Mouse (Mus musculus): Measurements from ENCODE around the gene Hist1h3e.
"Not testable (repeated sequence)": the region's sequence is repeated elsewhere in the genome, so short reads cannot be mapped to it uniquely, and the experiment has no call there.

Gene Hist1h3e

DNA sequence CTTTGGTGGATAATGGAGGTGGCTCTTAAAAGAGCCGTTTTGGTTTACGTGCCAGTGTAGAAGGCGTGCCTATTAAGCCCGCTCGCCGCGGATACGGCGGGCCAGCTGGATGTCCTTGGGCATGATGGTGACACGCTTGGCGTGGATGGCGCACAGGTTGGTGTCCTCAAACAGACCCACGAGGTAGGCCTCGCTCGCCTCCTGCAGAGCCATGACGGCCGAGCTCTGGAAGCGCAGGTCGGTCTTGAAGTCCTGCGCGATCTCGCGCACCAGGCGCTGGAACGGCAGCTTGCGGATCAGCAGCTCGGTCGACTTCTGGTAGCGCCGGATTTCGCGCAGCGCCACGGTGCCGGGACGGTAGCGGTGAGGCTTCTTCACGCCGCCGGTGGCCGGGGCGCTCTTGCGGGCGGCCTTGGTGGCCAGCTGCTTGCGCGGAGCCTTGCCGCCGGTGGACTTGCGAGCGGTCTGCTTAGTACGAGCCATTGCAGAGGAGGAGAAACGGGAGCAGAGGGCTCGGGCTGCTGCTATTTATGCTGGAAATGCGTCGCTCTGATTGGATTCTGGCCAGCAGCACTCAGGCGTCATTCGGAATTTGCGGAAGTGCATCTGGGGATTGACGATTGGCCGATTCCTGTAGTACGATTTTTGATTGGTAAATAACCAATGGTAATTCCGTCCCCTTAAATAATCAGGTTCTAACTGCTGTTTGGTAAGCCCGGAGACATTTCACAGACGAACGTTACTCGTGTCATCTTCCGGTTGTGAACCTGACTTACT lies at the start of gene Hist1h3e:
Gene Hist1h3e, minus strand, starts transcription at position 487 of the 777 bp plus-strand sequence.
- in situ Hi-C loops (cut with MboI; ENCODE audit: low sequenced_read_pairs) = loop anchor here (25.0 kb wide), 1 partner anchor 1775 kb away; the partner anchor contains the start of genes Hist1h1b, Hist1h2an, Hist1h2bp and Hist1h3i

DNA sequence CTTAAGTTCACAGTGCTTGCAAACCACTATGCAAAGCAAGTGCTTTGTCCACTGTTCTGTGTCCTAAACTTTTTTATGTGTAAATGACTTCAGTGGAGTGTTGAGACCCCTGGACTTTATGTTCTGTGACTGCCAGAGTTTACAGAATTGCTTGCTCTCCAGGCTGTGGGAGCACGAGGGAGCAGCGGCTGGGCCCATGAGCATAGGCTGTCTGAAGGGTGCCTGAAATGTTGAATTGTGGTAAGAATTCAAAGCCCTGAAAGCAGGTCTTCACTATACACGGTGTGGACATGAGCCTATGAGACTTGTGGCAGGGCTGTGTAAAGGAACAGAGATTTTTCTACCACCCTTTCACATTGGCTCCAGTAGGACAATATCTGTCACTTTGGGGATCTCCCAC lies 49.5 kb upstream of the Hist1h3e start:
- in situ Hi-C loops (cut with MboI; ENCODE audit: low sequenced_read_pairs) = no loop called here

GRCm38 (mm10) chr13:23610393-23610792 lies 48.2 kb upstream of the Hist1h3e start:
- in situ Hi-C loops (cut with MboI; ENCODE audit: low sequenced_read_pairs) = no loop called here

DNA sequence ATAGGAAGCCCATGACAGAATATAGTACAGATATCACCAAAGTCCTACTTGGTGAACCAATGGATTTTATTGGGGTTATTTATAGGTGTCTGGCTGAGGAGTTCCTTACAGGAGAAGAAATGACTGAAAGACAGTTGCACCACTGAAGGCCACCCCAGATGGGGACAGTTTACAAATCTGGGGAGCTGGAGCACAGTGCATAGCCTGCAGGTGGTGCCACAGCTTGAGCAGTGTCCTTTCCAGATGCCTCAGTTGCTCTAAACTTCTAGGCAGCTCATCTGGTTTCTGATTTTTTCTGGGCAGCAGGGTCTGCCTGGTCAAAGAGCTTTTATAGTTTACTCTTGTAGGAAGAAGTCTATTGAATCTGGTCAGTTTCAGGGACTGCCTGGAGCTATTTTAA lies 47.7 kb upstream of the Hist1h3e start:
- in situ Hi-C loops (cut with MboI; ENCODE audit: low sequenced_read_pairs) = no loop called here

DNA sequence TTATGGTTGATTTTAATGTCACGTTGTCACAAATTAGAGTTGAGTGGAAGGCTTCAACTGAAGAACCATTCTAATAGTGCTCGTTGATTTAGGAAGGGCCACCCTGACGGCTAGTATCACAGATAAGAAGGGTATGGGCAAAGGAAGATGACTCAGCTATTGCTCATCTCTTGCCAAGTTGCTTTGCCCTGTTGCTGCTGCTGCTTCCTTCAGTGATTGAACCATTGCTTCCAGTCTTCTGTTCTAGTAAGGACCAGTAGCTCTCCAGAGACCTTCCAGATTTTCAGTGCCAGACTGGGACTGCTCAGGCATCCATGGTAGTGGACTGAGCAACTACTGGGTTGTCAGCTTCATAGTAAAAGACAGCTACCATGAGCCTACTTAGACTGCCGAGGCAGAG lies 47.0 kb upstream of the Hist1h3e start:
- in situ Hi-C loops (cut with MboI; ENCODE audit: low sequenced_read_pairs) = no loop called here

GRCm38 (mm10) chr13:23605052-23605451 lies 42.9 kb upstream of the Hist1h3e start:
- in situ Hi-C loops (cut with MboI; ENCODE audit: low sequenced_read_pairs) = no loop called here

- in situ Hi-C loops (cut with MboI; ENCODE audit: low sequenced_read_pairs) = no loop called here
These were observed 42.3 kb upstream of the Hist1h3e start for GRCm38 (mm10) chr13:23604452-23604851.

DNA sequence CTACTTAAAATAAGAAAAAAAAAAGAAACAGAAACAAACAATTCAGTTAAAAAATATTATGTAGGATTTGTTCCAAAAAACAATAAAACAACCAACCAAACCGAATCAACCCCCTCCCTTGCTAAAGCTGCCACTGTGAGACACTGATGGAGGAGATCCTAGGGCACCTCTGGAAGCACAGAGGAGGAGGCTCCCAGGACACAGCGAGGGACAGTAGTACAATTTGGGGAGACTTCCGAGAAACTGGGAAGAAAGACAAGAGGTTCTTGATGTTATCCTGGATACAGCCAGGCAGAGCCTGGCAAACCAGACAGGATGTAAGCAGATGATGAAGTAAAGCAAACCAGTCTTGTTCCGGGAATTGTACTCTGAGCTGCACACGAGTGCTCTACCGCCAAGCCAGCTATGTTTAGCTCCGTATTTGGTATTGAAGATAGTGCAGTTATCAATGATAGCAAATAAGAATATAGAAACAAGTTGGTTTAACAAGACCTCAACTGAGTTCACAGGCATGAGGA lies 41.1 kb upstream of the Hist1h3e start:
- in situ Hi-C loops (cut with MboI; ENCODE audit: low sequenced_read_pairs) = no loop called here

DNA sequence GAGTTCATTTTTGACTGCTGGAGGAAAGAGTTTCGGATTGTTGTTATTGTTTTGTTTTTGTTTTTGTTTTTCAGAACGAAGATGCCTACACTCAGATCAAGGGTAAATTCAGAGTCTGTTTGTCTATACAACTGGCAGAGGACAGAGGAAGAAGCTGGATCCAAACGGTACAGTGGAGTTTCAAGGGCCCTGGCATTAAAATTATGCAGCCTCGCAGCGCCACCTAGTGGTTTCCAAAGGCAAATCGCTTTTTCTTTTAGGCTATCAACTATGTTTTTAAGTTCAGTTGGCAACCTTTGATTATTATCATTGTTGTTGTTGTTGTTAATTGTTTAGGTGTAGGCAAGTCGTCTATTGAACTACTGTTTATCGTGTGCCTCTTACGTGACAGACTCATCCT lies 35.8 kb upstream of the Hist1h3e start:
- in situ Hi-C loops (cut with MboI; ENCODE audit: low sequenced_read_pairs) = loop anchor here (10.0 kb wide), 1 partner anchor 163 kb away; no protein-coding TSS in a partner anchor

DNA sequence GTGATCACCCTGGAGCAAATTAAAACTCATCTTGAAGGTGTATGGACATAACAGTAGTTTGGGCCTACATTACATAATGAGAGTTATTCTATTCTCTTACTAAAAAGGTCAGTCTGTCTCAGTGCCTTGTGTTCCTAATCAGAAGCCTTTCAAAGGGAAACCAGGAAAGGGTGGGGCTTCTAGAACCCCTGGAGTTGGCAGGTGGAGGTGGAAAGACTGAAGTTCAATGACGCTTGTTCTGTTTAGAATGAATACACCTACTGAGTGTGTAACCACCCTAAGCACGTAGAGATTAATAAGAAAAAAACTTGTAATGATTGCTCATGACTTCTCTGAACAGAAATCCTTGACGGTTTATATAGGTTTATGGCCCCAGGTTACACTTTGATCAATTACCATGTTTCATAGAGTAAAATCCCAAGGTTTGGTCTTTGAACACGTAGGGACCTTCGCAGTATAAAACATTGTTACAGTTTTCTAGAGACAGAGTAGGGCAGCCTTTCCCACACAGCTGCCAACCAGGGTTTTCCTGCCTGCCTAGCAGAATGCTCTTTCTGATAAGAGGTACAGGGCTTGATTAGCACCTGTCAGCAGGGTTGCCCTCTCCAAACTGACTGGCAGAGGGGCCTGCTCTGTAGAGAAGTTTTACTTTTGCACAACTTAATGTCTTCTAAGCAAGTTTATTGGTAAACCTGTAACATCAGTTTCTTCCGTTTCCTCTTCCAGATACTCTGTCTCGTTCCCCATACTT lies 33.6 kb upstream of the Hist1h3e start:
- in situ Hi-C loops (cut with MboI; ENCODE audit: low sequenced_read_pairs) = loop anchor here (10.0 kb wide), 1 partner anchor 161 kb away; no protein-coding TSS in a partner anchor

DNA sequence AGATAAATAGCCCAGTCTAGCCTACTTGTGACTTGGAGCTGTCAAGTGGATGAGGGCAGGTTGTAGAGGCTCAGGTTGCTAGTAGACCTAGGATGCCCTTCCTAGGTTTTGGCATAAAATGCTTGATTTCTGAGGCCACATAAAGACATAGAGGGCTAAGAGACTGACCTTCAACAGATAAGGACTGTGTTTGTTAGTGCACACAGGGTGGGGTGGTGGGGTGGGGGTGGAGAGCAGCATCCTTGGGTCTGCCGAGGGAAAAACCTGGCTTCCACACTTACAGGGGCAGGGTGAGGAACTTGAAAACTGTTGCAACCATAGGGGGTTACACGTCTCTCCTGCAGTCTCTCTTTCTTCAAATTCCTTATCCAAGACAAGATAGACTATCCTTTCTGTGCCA lies 33.0 kb upstream of the Hist1h3e start:
- in situ Hi-C loops (cut with MboI; ENCODE audit: low sequenced_read_pairs) = loop anchor here (10.0 kb wide), 1 partner anchor 160 kb away; no protein-coding TSS in a partner anchor

- in situ Hi-C loops (cut with MboI; ENCODE audit: low sequenced_read_pairs) = loop anchor here (10.0 kb wide), 1 partner anchor 158 kb away; no protein-coding TSS in a partner anchor
These were observed 31.0 kb upstream of the Hist1h3e start for GRCm38 (mm10) chr13:23593051-23593770.

GRCm38 (mm10) chr13:23592614-23593013 lies 30.4 kb upstream of the Hist1h3e start:
- in situ Hi-C loops (cut with MboI; ENCODE audit: low sequenced_read_pairs) = loop anchor here (10.0 kb wide), 1 partner anchor 158 kb away; no protein-coding TSS in a partner anchor

DNA sequence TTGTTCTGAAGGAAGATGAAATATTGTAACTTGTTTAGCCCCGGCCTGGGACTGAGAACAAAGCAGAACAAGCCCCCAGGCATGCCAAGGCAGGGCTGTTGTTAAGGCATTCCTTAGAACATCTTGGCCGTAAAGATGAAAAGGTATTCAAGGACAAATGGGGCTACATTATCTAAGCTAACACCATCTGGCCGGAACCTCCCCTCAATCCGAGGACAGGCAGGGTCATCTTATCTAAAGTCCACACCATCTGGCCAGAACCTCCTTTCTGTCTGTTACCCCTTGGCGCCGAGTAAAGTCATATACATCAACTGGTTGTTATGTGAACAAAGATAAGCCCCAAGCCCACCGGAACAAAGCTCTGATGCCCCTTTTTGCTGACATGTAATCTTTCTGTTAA lies 29.7 kb upstream of the Hist1h3e start:
- in situ Hi-C loops (cut with MboI; ENCODE audit: low sequenced_read_pairs) = loop anchor here (10.0 kb wide), 1 partner anchor 157 kb away; no protein-coding TSS in a partner anchor

- in situ Hi-C loops (cut with MboI; ENCODE audit: low sequenced_read_pairs) = loop anchor here (10.0 kb wide), 1 partner anchor 156 kb away; no protein-coding TSS in a partner anchor
These were observed 29.0 kb upstream of the Hist1h3e start for GRCm38 (mm10) chr13:23591206-23591605.

GRCm38 (mm10) chr13:23586940-23587225 lies 24.7 kb upstream of the Hist1h3e start:
- in situ Hi-C loops (cut with MboI; ENCODE audit: low sequenced_read_pairs) = no loop called here

- in situ Hi-C loops (cut with MboI; ENCODE audit: low sequenced_read_pairs) = no loop called here
These were observed 24.1 kb upstream of the Hist1h3e start for GRCm38 (mm10) chr13:23586099-23586939.

GRCm38 (mm10) chr13:23585442-23586098 lies 23.4 kb upstream of the Hist1h3e start:
- in situ Hi-C loops (cut with MboI; ENCODE audit: low sequenced_read_pairs) = not testable (repeated sequence)

GRCm38 (mm10) chr13:23585029-23585441 lies 22.9 kb upstream of the Hist1h3e start:
- in situ Hi-C loops (cut with MboI; ENCODE audit: low sequenced_read_pairs) = no loop called here

Measured in CH12F3 (cell line).